Mouse (Mus musculus): ENCODE measurements around the gene Rai14. TPM values are rescaled to one million over a fixed set of nuclear protein-coding genes. Genes with fewer than 3 reads are reported as not detected.

Rai14 gene
- polyA plus RNA-seq (2015; fragmentation: Nextera tagmentation; extraction: Ambion mirVana), result 60.5 and 69.9 TPM in 2 replicates

DNA sequence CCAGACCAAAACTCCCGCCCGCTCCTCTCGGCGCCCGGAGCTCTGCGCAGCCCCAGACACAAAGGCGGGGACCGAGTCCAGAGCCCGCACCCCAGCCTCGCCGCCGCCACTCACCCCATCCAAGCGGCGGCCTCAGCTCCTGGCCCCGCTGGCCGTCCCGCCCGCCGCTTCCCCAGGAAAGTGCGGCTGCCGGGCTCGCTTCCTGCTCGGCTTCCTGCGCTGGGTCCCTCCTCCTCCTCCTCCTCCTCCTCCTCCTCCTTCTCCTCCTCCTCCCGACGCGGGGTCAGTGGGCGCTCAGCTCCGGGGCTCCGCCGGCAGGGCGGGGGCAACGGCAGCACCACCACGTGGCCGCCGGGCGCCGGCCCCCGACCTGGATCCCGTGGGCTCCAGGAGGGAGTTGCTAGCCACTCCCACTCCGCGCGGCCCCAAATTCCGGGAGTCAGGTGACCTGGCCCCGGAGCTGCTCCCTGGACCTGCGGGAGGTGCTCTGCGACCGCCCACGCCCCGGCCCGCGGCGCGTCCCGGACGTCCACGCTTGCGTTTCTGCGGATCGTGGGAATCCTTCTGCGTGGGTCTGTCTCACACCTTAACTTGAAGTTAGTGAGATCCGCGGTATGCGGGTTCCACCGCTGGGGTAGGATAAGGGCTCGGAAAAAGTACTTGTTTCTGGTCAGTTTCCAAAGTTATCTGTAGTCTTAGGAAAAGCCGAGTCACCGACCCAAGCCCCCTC, at the start of gene Rai14:
Gene Rai14, minus strand, starts transcription at position 216 of the 730 bp plus-strand sequence.
- H3K36me3 ChIP-seq, result no peaks in the 10 kb centered on the region
- H3K4me1 ChIP-seq, result peaks cover 22% of the 10 kb centered on the region; the same call in 1 of the 2 replicates
- H3K9me3 ChIP-seq, result no peaks in the 10 kb centered on the region
- no peaks in the 10 kb centered on the region for H3K27me3 ChIP-seq
- peak within 1 kb of the TSS; percentile 87 for H3K9ac ChIP-seq
- peak within 1 kb of the TSS; percentile 87 for H3K4me2 ChIP-seq
- peak; percentile 84 for ATAC-seq (ENCODE audit: borderline replicate concordance, extremely low read depth, low FRiP score, low TSS enrichment)
- under 1% methylated on average over 54 of the region's 68 CpGs for WGBS
- peak within 1 kb of the TSS; percentile 82 for H3K4me3 ChIP-seq
- H3K27ac ChIP-seq, result peak within 1 kb of the TSS; percentile 89

- Histone ChIP-seq H3K4me1 (no peaks in the 10 kb centered on the region), H3K27ac (no peak overlapping the region), H3K36me3 (no peaks in the 10 kb centered on the region), H3K9me3 (no peaks in the 10 kb centered on the region), H3K4me3 (no peak overlapping the region), H3K9ac (no peak overlapping the region), H3K27me3 (no peaks in the 10 kb centered on the region), H3K4me2 (no peak overlapping the region)
- WGBS, result 78% methylated on average over 6 of the region's 6 CpGs
- no peak for ATAC-seq (ENCODE audit: borderline replicate concordance, extremely low read depth, low FRiP score, low TSS enrichment)
Measured at GRCm38 (mm10) chr15:10761441-10761840, 47.0 kb upstream of the Rai14 start.

GRCm38 (mm10) chr15:10760006-10760405, 45.6 kb upstream of the Rai14 start:
- Histone ChIP-seq H3K4me3 (no peak overlapping the region), H3K27ac (peak overlapping the region; percentile 46; the same call in 1 of the 2 replicates), H3K9me3 (no peaks in the 10 kb centered on the region), H3K27me3 (no peaks in the 10 kb centered on the region), H3K4me1 (no peaks in the 10 kb centered on the region), H3K4me2 (no peak overlapping the region), H3K36me3 (no peaks in the 10 kb centered on the region), H3K9ac (no peak overlapping the region)
- ATAC-seq (ENCODE audit: borderline replicate concordance, extremely low read depth, low FRiP score, low TSS enrichment), result no peak; the same call in 1 of the 2 replicates
- 63% methylated on average over 12 of the region's 12 CpGs for WGBS

GRCm38 (mm10) chr15:10759440-10759839, 45.0 kb upstream of the Rai14 start:
- Histone ChIP-seq H3K9ac (no peak overlapping the region), H3K4me1 (no peaks in the 10 kb centered on the region), H3K4me2 (no peak overlapping the region), H3K36me3 (no peaks in the 10 kb centered on the region), H3K27me3 (no peaks in the 10 kb centered on the region), H3K9me3 (no peaks in the 10 kb centered on the region), H3K27ac (no peak overlapping the region), H3K4me3 (no peak overlapping the region)
- ATAC-seq (ENCODE audit: borderline replicate concordance, extremely low read depth, low FRiP score, low TSS enrichment), result no peak
- WGBS, result 88% methylated on average over 4 of the region's 4 CpGs

DNA sequence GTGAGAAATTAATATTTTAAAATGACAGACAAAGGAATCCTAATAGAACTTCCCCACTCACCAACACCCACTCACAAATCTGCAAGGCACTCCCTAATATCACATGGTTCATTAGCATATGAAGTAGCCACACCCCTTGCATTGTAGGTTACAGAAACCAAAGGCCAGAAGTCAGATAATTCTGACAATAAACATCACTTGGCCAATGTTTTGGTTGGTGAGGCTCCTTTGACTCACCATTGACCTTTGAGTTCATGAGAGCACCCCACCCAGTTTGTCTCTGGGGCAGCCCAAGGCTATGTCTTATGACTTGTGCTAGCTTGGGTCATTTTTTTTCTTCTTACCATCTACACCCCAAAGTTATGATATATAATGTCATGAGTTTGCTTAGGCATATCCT, 44.4 kb upstream of the Rai14 start:
- no peak overlapping the region for H3K4me3 ChIP-seq
- H3K27ac ChIP-seq, result no peak overlapping the region
- H3K36me3 ChIP-seq, result no peaks in the 10 kb centered on the region
- no peak for ATAC-seq (ENCODE audit: borderline replicate concordance, extremely low read depth, low FRiP score, low TSS enrichment)
- H3K4me2 ChIP-seq, result no peak overlapping the region
- H3K9me3 ChIP-seq, result no peaks in the 10 kb centered on the region
- H3K27me3 ChIP-seq, result no peaks in the 10 kb centered on the region
- H3K9ac ChIP-seq, result no peak overlapping the region
- no peaks in the 10 kb centered on the region for H3K4me1 ChIP-seq

- no peaks in the 10 kb centered on the region for H3K27me3 ChIP-seq
- H3K27ac ChIP-seq, result no peak overlapping the region
- H3K36me3 ChIP-seq, result no peaks in the 10 kb centered on the region
- no peak overlapping the region for H3K4me3 ChIP-seq
- peaks cover 10% of the 10 kb centered on the region for H3K4me1 ChIP-seq
- no peak for ATAC-seq (ENCODE audit: borderline replicate concordance, extremely low read depth, low FRiP score, low TSS enrichment)
- no peak overlapping the region for H3K4me2 ChIP-seq
- 59% methylated on average over 2 of the region's 2 CpGs for WGBS
- H3K9ac ChIP-seq, result no peak overlapping the region
- no peaks in the 10 kb centered on the region for H3K9me3 ChIP-seq
Measured at GRCm38 (mm10) chr15:10751141-10751540, 36.7 kb upstream of the Rai14 start.

DNA sequence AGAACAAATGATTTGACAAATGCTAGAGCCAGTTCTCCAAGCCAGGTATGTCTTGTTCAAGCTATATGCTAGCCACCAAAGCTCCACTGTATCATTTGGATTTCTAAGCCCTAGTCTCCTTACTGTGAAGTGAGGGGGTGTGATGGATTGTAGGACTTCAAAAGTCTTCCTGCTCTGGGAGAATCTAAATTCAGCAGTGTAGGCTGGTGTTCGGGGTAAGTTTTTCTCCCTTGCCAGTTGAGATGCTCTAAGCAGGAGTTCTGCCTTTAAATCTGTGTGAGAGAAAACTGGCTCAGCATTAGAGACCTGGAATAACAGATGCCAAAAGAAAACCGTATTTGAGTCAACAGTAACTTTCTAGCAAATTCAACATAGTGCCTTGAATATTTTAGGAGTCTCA, 35.9 kb upstream of the Rai14 start:
- WGBS, result 68% methylated on average over 2 of the region's 2 CpGs
- no peaks in the 10 kb centered on the region for H3K36me3 ChIP-seq
- no peaks in the 10 kb centered on the region for H3K27me3 ChIP-seq
- H3K9ac ChIP-seq, result no peak overlapping the region
- H3K27ac ChIP-seq, result no peak overlapping the region
- peaks cover 10% of the 10 kb centered on the region for H3K4me1 ChIP-seq
- no peak overlapping the region for H3K4me3 ChIP-seq
- H3K9me3 ChIP-seq, result no peaks in the 10 kb centered on the region
- no peak for ATAC-seq (ENCODE audit: borderline replicate concordance, extremely low read depth, low FRiP score, low TSS enrichment)
- no peak overlapping the region for H3K4me2 ChIP-seq

GRCm38 (mm10) chr15:10749678-10750077, 35.3 kb upstream of the Rai14 start:
- H3K27me3 ChIP-seq, result no peaks in the 10 kb centered on the region
- H3K9ac ChIP-seq, result no peak overlapping the region
- no peak overlapping the region for H3K4me2 ChIP-seq
- ATAC-seq (ENCODE audit: borderline replicate concordance, extremely low read depth, low FRiP score, low TSS enrichment), result no peak
- WGBS, result 49% methylated on average over 4 of the region's 4 CpGs
- no peak overlapping the region for H3K27ac ChIP-seq
- no peak overlapping the region for H3K4me3 ChIP-seq
- H3K36me3 ChIP-seq, result no peaks in the 10 kb centered on the region
- peaks cover 10% of the 10 kb centered on the region for H3K4me1 ChIP-seq
- H3K9me3 ChIP-seq, result no peaks in the 10 kb centered on the region

GRCm38 (mm10) chr15:10747638-10748037, 33.2 kb upstream of the Rai14 start:
- H3K9me3 ChIP-seq, result no peaks in the 10 kb centered on the region
- ATAC-seq (ENCODE audit: borderline replicate concordance, extremely low read depth, low FRiP score, low TSS enrichment), result peak; percentile 49; the same call in 1 of the 2 replicates
- no peak overlapping the region for H3K4me2 ChIP-seq
- 0 out of 2 replicates have a peak overlapping the region, but pooled peaks have one; percentile 2 for H3K27ac ChIP-seq
- WGBS, result 36% methylated on average over 8 of the region's 8 CpGs
- H3K4me3 ChIP-seq, result no peak overlapping the region
- H3K36me3 ChIP-seq, result no peaks in the 10 kb centered on the region
- H3K4me1 ChIP-seq, result peaks cover 13% of the 10 kb centered on the region
- H3K27me3 ChIP-seq, result no peaks in the 10 kb centered on the region
- no peak overlapping the region for H3K9ac ChIP-seq

DNA sequence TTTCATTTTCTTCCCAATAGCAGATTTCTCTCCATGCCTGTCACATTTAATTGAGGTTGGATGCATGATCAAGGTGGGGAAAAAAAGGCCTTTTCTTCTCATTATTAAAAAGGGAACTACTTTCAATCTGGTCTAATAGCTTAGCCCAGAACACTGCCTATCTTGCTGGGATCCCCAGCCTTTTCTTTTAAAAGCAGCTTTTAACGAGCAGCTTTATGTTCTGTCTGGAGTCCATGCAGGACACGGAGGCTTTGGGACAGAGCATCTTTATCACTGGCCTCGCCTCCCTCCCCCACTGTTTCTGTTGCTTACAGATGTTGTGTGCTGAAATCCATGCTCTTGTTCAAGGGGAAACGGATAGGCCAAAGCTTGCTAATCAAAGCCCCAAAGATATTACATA, 32.8 kb upstream of the Rai14 start:
- Histone ChIP-seq H3K4me2 (no peak overlapping the region), H3K9me3 (no peaks in the 10 kb centered on the region), H3K9ac (no peak overlapping the region), H3K36me3 (no peaks in the 10 kb centered on the region), H3K27me3 (no peaks in the 10 kb centered on the region), H3K27ac (0 out of 2 replicates have a peak overlapping the region, but pooled peaks have one; percentile 2), H3K4me1 (peaks cover 15% of the 10 kb centered on the region), H3K4me3 (no peak overlapping the region)
- WGBS, result 28% methylated on average over 4 of the region's 4 CpGs
- no peak for ATAC-seq (ENCODE audit: borderline replicate concordance, extremely low read depth, low FRiP score, low TSS enrichment)

- ATAC-seq (ENCODE audit: borderline replicate concordance, extremely low read depth, low FRiP score, low TSS enrichment), result 0 out of 2 replicates have a peak, but pooled peaks have one; percentile 39
- Histone ChIP-seq H3K4me1 (peaks cover 15% of the 10 kb centered on the region), H3K4me3 (no peak overlapping the region), H3K4me2 (no peak overlapping the region), H3K27ac (no peak overlapping the region), H3K36me3 (no peaks in the 10 kb centered on the region), H3K27me3 (no peaks in the 10 kb centered on the region), H3K9me3 (no peaks in the 10 kb centered on the region), H3K9ac (no peak overlapping the region)
- 68% methylated on average over 4 of the region's 4 CpGs for WGBS
Measured at GRCm38 (mm10) chr15:10746303-10747051, 32.1 kb upstream of the Rai14 start.

- Histone ChIP-seq H3K27me3 (no peaks in the 10 kb centered on the region), H3K4me1 (peaks cover 29% of the 10 kb centered on the region), H3K4me2 (no peak overlapping the region), H3K27ac (no peak overlapping the region), H3K4me3 (no peak overlapping the region), H3K9me3 (no peaks in the 10 kb centered on the region), H3K9ac (no peak overlapping the region), H3K36me3 (no peaks in the 10 kb centered on the region)
- no peak for ATAC-seq (ENCODE audit: borderline replicate concordance, extremely low read depth, low FRiP score, low TSS enrichment)
- WGBS, result 52% methylated on average over 6 of the region's 6 CpGs
Measured at GRCm38 (mm10) chr15:10742441-10742840, 28.0 kb upstream of the Rai14 start.

All from lung, embryonic 15.5 days (tissue).